Mouse (Mus musculus): ENCODE measurements around the gene Slc51b.
A peak's percentile ranks its signal among the peaks of the same experiment; 100 is the strongest.

The Slc51b gene

DNA sequence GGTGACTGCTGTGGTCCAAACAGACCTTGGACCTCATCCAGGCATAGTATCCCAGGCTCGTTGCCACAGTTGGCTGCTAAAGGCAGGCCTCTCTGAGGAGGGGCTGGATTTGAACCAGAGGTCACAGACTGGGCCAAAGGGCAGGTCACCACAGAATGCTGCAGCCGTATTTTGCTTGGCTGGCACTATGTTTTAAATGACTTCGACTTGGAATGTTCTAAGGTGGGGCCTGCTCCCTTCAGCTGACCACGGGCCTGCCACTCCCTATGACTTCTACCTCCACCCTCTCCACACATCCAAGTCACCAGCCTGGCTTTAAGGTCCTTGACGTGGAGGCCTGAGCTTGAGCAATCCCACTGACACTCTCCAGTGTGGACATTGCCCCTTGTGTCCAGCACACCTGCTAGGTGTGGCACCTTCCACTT, 13.9 kb downstream of the Slc51b start:
- DNase-seq = peak; percentile 89 to 94

- peak; percentile 56 to 89 for DNase-seq
Observed at GRCm38 (mm10) chr9:65407861-65408260, 14.9 kb downstream of the Slc51b start.

DNA sequence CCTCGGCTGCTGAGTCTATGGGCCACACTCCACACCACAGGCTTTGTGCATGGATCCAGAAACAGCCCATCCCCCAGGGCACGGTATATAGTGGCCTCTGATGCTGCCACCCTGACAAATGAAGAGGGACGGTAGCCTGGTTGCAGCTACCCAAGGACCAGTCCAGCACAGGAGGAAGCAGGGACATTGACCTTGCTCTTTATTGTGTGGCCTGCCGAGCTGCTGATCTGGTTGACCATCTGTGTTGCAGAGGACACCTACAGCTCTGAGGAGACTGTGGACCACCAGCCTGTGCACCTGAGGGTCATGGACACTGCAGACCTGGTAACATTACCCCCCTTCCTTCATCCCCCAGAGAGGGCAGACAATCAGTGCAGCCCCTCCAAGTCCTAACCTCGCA, 15.4 kb downstream of the Slc51b start:
- no peak for DNase-seq

DNA sequence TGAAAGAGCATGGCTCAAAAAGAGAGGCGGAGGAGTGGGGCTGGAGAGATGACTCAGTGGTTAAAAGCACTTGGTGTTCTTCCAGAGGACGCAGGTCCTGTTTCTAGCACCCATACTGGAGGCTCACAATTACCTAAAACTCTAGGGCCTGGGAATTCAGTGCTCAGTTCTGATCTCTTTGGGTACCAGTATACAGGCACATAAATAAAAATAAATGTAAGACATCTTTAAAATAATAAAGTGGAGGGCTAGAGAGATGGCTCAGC, 17.6 kb downstream of the Slc51b start:
- no peak for DNase-seq

- DNase-seq = peak; percentile 88 to 91
Observed at GRCm38 (mm10) chr9:65404331-65405183, 18.2 kb downstream of the Slc51b start.

DNA sequence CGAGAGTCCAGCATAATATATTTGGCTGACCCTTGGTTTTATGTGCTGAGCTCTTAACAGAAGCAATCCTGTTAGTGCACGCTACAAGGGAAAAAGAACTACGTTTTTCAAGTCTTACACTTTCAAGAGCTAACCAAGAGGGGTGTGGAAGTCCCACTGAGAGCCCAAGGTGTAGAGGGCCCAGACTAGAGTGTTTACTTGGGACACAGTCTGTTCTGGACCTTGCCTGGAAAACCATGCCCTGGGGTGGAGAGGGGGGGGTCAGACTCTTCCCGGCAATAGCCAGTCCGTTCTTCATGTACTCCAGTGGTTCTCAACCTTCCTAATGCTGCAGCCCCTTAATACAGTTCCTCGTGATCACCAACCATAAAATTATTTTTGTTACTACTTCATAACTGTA, 22.8 kb downstream of the Slc51b start:
- DNase-seq = no peak

GRCm38 (mm10) chr9:65398279-65398678, 24.5 kb downstream of the Slc51b start, which contains the start of gene Rasl12:
TSS of gene Rasl12 (plus strand) at chr9:65398506.
- DNase-seq = peak; percentile 76 to 83

- DNase-seq = no peak
Observed at GRCm38 (mm10) chr9:65394360-65394759, 28.4 kb downstream of the Slc51b start.

DNA sequence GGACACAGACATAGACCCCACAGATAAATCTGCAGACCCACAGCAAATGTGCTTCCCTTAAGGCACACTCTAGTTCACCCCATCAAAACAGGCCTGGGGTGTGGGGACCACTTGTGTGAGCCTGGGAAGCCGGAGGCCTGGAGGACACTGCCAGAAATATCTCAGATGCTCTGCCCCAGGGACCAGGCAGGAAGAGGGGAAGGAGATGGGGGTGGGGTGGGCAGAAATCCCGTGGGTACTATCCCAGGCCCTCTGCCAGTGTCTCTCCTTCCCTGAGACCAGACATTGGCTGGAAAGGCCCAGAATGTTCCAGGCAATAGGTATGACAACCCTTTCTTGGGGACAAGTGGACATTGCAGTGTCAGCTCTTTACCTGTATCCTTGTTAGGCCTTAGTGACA, 29.1 kb downstream of the Slc51b start:
- no peak for DNase-seq

DNA sequence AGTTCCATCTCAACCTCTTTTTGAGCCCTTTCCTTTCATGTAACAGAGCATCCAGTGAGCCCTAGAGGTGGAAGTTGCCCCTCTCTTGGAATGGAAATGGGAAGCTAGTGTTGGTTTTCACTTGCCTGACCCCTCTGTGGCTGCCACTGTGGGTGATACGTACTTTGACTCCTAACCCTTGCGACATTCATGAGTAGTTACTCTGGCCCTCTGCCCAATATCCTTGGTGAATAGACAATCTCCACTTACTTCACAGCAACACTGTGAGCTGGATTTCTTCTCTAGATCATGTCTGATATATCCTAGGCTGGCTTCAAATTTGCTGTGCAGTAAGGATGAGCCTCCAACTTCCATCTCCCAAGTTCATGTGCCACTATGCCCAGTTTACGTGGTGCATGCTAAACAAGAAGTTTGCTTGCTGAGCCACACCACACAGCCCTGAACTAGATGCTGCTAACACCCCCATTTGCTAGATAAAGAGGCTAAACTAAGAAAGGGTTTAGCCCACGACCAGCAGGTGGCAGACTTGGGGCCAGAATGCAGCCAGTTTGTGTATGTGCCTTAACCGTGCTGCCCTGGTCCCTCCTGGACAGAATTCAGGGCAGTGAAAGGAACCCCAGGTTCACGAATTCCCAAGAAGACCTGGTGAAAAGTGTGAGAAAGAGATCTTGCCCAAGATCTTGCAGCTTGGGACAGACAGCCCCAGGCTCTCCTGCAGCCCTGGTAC, 30.0 kb downstream of the Slc51b start:
- DNase-seq = peak; percentile 77 to 84

DNA sequence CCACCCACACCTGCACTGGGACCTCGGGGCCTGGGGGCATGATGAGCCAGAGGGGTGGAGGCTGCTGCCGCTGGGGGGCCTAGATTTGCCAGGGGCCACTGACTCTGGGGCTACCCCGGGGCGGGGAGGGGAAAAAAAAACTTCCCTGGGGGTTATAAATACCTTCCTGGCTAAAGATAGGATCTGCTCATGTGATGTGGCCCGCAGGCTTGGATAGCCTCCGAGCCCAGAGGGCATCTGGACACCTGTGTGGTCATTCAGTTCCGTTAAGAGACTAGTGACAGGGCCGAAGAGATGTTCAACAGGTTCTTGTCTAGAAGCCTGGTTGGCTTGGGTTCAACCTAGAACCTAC, 31.2 kb downstream of the Slc51b start, which contains the start of gene Kbtbd13:
TSS of gene Kbtbd13 (minus strand) at position 40 of the 352 bp plus-strand sequence.
- DNase-seq = peak in 1 of 2 experiments; percentile 41

- DNase-seq = peak; percentile 8 to 48
Observed at GRCm38 (mm10) chr9:65390752-65391612, 31.8 kb downstream of the Slc51b start.

- DNase-seq = peak in 1 of 2 experiments; percentile 18
Observed at GRCm38 (mm10) chr9:65386373-65387140, 36.2 kb downstream of the Slc51b start.

DNA sequence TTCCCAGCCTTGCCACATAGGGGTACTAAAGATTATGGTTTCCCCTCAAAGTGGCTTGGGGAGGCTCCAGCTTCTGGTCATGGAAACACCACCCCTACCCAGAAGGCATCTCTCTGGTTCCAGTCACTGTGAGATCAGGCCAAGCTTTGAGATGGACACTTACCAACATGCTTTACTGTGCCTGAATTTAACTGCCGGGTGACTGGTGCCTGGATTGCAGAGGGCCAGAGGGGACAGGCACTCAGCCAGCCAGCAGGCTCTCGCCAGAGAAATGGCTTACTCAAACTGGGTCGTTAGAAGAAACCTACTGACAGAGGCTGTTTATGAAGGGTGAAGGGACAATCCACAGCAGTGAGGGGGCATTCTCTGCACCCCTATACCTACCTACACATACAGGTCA, 38.5 kb downstream of the Slc51b start:
- DNase-seq = peak; percentile 40 to 58

GRCm38 (mm10) chr9:65382751-65383097, 40.0 kb downstream of the Slc51b start:
- DNase-seq = no peak

GRCm38 (mm10) chr9:65382031-65382750, 40.6 kb downstream of the Slc51b start:
- no peak for DNase-seq

- no peak for DNase-seq
Observed at GRCm38 (mm10) chr9:65381017-65381590, 41.7 kb downstream of the Slc51b start.

GRCm38 (mm10) chr9:65375163-65375934, 47.4 kb downstream of the Slc51b start:
- DNase-seq = peak in 1 of 2 experiments; percentile 56

- no peak for DNase-seq
Observed at GRCm38 (mm10) chr9:65374468-65375162, 48.1 kb downstream of the Slc51b start.

GRCm38 (mm10) chr9:65372449-65372848, 50.3 kb downstream of the Slc51b start:
- DNase-seq = peak in 1 of 2 experiments; percentile 82
